Mouse (Mus musculus) gastrocnemius, adult 18-20 months (tissue): ENCODE measurements around the gene Secisbp2. TPM values are rescaled to one million over a fixed set of nuclear protein-coding genes. Genes with fewer than 3 reads are reported as not detected.

ENCODE experiments used
- DNase-seq: peaks from one replicate; pipeline ENCODE4 v3.0.0; 2021; ENCODE audit warnings: low spot score
- total RNA-seq, 2 experiments: library from RNA; stranded (reverse); gene quantifications; 2 replicates each; pipeline ENCODE4 v1.2.3; 2021

Gene Secisbp2
- total RNA-seq, 2 experiments from 2014 or later = 8.8 to 10.5 TPM

DNA sequence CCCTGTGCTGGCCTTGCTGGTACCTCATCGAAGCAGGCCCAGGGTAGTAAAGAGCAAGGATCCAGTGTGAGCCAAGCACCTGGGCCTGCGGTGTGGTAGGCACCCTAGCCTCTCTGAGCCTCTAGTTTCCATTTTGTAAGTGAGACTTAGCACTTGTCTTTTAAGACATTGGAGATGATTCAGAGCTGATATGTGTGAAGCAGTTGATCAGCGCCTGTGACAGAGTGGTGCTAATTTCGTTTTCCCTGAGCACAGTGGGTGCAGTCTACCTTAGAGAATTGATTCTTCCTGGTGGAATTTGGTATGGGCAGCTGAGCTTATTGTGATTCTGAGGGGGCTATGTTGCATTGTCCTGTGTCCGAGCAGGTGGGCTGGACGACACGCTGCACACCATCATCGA is 30.1 kb downstream of the Secisbp2 start:
- no peak for DNase-seq

- no peak for DNase-seq
Measured at GRCm38 (mm10) chr13:51685290-51685966, 33.9 kb downstream of the Secisbp2 start.

- no peak for DNase-seq
Measured at GRCm38 (mm10) chr13:51686966-51687365, 35.5 kb downstream of the Secisbp2 start.

- DNase-seq = no peak
Measured at GRCm38 (mm10) chr13:51688688-51689087, 37.2 kb downstream of the Secisbp2 start.

DNA sequence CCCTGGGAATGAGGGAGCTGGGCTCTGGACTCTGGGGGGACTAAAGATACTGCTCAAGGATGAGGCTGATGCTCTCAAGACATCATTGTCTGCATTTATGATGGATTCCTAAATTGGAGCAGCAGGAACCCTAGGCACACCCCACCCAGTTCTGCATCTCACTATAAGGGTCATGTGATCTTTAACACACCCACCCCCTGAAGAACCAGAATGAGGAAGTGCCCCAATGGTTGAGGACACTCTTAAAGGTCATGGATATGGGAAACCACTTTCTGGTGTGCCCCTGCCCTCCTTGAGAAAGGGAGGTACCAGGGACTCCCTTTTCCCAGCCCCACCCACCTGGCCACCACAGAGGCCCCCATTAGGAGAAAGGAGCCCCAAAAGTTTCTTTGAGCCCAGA is 45.0 kb downstream of the Secisbp2 start:
- no peak for DNase-seq

- DNase-seq = no peak
Measured at GRCm38 (mm10) chr13:51697455-51697854, 46.0 kb downstream of the Secisbp2 start.

DNA sequence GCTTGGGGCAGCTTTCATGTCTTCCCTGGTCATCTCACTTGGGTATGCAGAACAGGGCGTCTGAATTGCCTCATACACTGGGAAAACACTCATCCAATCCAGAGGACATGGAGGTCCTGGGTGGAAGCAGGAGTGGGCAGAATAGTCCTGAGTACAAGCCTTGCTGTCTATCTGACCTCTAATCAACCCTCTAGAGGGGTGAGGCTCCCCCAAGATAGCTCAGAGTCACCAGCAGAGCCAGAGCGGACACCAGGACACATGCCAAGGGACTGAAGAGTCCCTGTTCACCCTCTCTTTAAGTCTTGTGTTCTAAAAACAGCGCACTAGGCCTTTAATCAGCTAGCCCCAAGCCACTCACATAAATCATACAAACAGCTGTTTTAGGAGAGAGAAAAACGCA is 46.4 kb downstream of the Secisbp2 start:
- DNase-seq = peak; percentile 6

GRCm38 (mm10) chr13:51698318-51698717 is 46.8 kb downstream of the Secisbp2 start:
- DNase-seq = no peak

- DNase-seq = no peak
Measured at GRCm38 (mm10) chr13:51703893-51704292, 52.4 kb downstream of the Secisbp2 start.

DNA sequence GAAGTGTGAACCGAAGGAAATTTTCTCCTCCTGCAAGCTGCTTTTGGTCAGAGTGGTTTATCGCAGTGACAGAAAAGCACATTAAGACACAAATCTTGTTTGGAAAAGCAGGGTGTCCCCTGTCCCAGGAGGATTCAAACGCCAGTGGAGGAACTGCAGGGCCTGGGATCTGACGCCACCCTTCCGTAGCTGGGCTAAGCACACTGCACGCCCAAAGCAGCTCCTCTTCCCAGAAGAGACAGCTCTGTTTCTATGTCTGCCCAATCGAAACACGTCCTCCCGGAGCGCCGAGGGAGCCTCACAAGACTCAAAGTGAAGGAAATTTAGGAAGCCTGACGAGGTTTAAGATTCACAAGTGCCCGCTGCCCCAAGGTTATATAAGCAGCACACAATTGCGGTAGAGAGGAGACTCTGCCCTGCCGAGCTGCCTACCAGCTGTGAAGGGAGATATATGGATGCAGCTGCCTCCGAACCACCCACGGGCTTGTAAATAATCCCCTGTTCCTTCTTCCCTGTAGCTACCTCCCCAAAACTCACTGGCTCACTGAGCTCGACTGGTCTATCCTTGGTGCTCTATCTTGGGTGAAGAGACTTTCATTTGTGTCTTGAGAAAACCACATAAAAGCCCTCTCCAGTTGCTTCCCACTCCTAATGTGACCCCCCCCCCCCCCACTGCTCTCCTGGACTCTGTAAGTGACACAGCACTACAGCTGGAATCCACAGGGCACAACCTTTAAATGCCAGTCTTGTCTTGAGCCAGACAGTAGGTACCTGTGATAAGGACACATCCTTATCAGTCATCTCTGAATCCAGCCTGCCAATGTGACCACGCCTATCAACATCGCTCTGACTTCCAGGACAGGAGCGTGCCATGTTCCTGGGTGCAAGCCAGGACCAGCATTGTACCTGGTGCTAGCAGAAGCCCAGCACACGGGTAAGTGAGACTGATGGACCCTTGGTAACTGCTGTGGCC is 54.7 kb downstream of the Secisbp2 start:
- DNase-seq = no peak

GRCm38 (mm10) chr13:51710738-51711137 is 59.2 kb downstream of the Secisbp2 start:
- DNase-seq = no peak

- DNase-seq = no peak
Measured at GRCm38 (mm10) chr13:51712022-51712421, 60.5 kb downstream of the Secisbp2 start.

GRCm38 (mm10) chr13:51716350-51717263 is 65.1 kb downstream of the Secisbp2 start:
- DNase-seq = no peak

DNA sequence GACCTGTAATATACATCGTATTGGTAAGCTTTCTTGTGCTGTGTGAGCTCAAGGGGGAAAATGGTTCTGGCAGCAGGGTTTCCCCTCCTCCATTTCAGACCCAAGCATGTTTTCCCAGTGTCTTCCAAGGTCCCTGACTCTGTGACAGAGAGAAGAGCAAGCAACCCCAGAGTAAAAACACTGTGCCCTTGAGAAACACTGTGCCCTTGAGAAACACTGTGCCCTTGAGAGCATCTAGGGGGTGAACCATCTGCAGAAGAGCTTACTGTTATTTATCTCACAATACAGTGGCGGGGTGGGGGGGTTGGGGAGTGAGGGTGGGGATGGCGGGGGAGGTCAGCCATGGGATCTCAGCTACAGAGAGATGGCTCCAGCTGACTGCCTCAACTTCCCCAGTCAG is 67.8 kb downstream of the Secisbp2 start:
- DNase-seq = no peak

DNA sequence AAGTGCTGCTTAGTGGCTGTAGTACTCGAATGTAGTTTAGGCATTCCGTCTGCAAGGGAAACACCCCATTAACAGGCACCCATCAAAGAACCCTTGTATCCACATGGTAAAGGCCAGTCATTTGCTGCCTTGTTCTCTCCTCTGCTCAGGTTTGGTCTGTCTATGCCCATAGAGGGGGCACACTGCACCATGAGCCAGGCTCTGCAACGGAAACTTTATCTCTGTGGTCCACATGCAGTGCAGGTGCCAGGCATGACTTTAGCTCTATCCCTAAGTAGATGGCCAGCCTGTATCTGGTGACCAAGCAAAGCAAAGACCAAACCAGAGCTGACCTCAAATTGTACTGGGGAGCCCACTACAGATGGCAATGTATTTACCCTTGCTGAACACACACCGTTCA is 69.1 kb downstream of the Secisbp2 start:
- no peak for DNase-seq

DNA sequence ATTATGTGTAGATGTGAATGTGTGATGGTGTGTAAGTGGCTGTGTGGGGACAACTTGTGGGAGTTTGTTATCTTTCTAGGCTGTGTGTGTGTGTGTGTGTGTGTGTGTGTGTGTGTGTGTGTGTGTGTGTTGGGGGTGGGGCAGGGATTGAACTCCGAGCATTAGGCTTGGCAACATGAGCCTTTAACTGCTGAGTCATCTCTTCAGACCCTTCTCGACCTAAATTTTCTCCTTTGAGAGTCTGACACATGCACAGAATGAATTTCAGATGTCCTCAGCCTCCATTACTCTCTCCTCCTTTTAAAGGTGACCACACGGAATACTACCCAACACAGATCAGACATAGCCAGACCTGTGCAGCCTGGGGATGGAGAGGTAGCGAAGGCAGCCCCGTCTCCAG is 71.6 kb downstream of the Secisbp2 start:
- no peak for DNase-seq

- no peak for DNase-seq
Measured at GRCm38 (mm10) chr13:51724566-51724965, 73.1 kb downstream of the Secisbp2 start.

GRCm38 (mm10) chr13:51725446-51725845 is 73.9 kb downstream of the Secisbp2 start:
- no peak for DNase-seq

GRCm38 (mm10) chr13:51725926-51726574 is 74.6 kb downstream of the Secisbp2 start:
- DNase-seq = no peak

DNA sequence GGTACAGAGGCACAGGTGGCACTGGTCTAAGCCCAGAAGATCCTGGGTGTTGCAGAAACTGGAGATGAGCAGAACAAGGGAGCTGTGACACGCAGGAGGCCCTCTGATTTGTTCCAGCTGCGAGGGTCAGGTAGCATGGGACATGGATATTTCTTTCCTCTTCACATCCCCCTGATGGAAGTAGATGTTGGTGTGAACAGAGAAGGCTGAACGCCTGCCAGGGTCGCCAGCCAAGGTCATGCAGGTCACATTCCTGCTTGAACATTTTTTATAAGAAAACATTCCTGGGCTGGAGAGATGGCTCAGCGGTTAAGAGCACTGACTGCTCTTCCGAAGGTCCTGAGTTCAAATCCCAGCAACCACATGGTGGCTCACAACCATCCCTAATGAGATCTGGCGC is 75.9 kb downstream of the Secisbp2 start:
- no peak for DNase-seq

DNA sequence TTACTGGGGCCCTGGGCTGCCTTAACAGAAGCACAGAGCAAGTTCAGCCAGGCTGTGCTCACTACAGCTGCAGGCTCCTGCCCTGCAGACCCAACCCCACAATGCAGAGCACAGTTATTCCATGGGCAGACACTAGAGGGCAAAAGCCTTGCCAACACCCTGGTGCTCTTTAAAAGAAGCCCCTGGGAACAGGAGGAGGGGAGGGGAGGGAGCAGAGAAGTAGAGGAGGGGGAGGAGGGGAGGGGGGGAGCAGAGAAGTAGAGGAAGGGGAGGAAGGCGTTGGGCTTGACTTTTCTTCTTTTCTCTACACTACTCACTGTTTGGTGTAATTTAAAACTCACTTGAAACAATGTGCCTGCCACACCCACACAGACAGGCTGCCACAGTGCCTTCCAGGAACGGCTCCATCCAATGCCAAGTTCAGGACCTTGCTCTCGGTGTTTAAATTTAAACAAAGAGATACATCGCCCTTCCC is 78.4 kb downstream of the Secisbp2 start:
- no peak for DNase-seq
